Mouse (Mus musculus): ENCODE data around the gene Xpo4.
"Not testable (repeated sequence)": the region's sequence is repeated elsewhere in the genome, so short reads cannot be mapped to it uniquely, and the experiment has no call there.

Xpo4 gene

GRCm38 (mm10) chr14:57664822-57665627 lies at the start of gene Xpo4:
TSS of gene Xpo4 (minus strand) at chr14:57665430.
- DNase-seq: peak; percentile 87

- DNase-seq: no peak
Measured at GRCm38 (mm10) chr14:57712884-57713283, 47.7 kb upstream of the Xpo4 start.

- no peak for DNase-seq
Measured at GRCm38 (mm10) chr14:57711059-57711458, 45.8 kb upstream of the Xpo4 start.

- DNase-seq: no peak
Measured at GRCm38 (mm10) chr14:57709171-57709570, 43.9 kb upstream of the Xpo4 start.

- no peak for DNase-seq
Measured at GRCm38 (mm10) chr14:57708580-57708979, 43.4 kb upstream of the Xpo4 start.

- DNase-seq: no peak
Measured at GRCm38 (mm10) chr14:57707100-57707893, 42.1 kb upstream of the Xpo4 start.

GRCm38 (mm10) chr14:57706760-57707099 lies 41.5 kb upstream of the Xpo4 start:
- DNase-seq: no peak

GRCm38 (mm10) chr14:57705759-57706158 lies 40.5 kb upstream of the Xpo4 start:
- no peak for DNase-seq

GRCm38 (mm10) chr14:57705075-57705474 lies 39.8 kb upstream of the Xpo4 start:
- no peak for DNase-seq

- DNase-seq: no peak
Measured at GRCm38 (mm10) chr14:57701915-57702477, 36.8 kb upstream of the Xpo4 start.

GRCm38 (mm10) chr14:57699461-57699970 lies 34.3 kb upstream of the Xpo4 start:
- DNase-seq: no peak

- DNase-seq: no peak
Measured at GRCm38 (mm10) chr14:57699016-57699415, 33.8 kb upstream of the Xpo4 start.

GRCm38 (mm10) chr14:57696066-57696465 lies 30.8 kb upstream of the Xpo4 start:
- DNase-seq: no peak

- DNase-seq: no peak
Measured at GRCm38 (mm10) chr14:57695550-57695949, 30.3 kb upstream of the Xpo4 start.

GRCm38 (mm10) chr14:57694246-57694645 lies 29.0 kb upstream of the Xpo4 start:
- DNase-seq: no peak

GRCm38 (mm10) chr14:57692517-57693130 lies 27.4 kb upstream of the Xpo4 start:
- no peak for DNase-seq

- DNase-seq: no peak
Measured at GRCm38 (mm10) chr14:57691316-57691715, 26.1 kb upstream of the Xpo4 start.

- no peak for DNase-seq
Measured at GRCm38 (mm10) chr14:57690681-57691080, 25.5 kb upstream of the Xpo4 start.

GRCm38 (mm10) chr14:57688066-57688465 lies 22.8 kb upstream of the Xpo4 start:
- not testable (repeated sequence) for DNase-seq

- no peak for DNase-seq
Measured at GRCm38 (mm10) chr14:57687441-57687840, 22.2 kb upstream of the Xpo4 start.

- no peak for DNase-seq
Measured at GRCm38 (mm10) chr14:57686647-57687046, 21.4 kb upstream of the Xpo4 start.

GRCm38 (mm10) chr14:57684579-57684978 lies 19.3 kb upstream of the Xpo4 start:
- peak; percentile 33 for DNase-seq

- DNase-seq: no peak
Measured at GRCm38 (mm10) chr14:57682751-57683150, 17.5 kb upstream of the Xpo4 start.
